Mouse (Mus musculus): ENCODE results near the gene Lipc.

The Lipc gene

GRCm38 (mm10) chr9:70952126-70952525, at the start of gene Lipc:
Gene Lipc, minus strand, starts transcription at chr9:70952226.
- no peak for DNase-seq

DNA sequence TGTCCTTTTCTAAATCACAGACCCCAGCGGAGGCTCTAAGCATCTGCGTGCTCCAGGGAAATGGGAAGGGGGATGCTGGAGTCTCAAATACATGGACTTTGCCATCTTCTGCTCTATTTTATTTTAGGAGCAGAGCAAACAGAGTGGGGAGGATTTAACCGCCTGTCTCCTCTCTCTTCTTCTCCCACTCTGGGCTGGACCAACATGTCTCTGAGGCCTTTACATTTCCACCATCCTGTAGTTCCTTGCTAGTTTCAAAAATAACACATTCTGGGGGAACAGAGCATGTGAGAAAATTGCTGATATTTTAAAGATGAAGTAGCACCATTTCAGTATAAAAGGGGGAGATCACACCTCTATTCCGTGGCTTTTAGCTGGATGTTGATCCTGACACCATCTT, 47.1 kb upstream of the Lipc start:
- no peak for DNase-seq

DNA sequence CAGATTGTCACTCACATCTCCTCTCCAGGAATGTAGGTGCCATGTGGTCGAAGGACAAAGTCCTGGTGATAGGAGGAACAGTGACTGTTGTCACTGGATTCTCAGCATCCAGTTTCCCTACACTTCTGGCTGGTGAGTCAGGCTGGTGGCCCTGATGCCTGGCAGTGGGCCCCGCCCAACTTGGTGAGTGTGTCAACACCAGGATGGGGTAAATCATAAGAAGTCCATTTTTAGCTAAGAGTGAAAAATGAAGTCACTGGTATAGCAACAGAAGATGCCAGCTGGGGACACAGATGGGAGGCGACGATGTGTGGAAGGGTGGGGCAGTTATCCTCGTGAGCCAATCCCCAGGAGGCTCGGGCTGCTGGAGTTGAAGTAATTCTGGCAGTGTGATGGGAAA, 46.7 kb upstream of the Lipc start:
- DNase-seq: no peak

GRCm38 (mm10) chr9:70993326-70993725, 41.3 kb upstream of the Lipc start:
- DNase-seq: no peak

- no peak for DNase-seq
These were observed 39.4 kb upstream of the Lipc start for GRCm38 (mm10) chr9:70991401-70991800.

DNA sequence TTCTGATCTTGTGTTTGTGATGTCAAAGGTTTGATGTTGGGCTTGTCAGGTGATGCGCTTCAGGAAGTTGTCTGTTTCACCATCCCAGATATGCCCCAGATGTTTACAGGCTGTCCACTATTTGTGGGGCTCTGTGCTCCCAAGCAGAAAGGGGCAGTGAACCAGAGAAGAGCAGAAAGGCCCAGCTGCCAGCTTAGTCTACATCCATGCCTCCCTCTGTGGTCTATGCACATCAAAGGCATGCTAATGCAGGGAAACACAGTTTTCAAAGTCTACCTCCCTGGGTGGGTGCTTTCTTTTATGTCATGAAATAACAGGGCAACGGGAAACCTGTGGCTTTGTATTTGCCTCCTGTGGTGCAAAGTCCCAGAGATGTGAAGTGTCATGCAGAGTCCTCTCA, 35.2 kb upstream of the Lipc start:
- DNase-seq: no peak

DNA sequence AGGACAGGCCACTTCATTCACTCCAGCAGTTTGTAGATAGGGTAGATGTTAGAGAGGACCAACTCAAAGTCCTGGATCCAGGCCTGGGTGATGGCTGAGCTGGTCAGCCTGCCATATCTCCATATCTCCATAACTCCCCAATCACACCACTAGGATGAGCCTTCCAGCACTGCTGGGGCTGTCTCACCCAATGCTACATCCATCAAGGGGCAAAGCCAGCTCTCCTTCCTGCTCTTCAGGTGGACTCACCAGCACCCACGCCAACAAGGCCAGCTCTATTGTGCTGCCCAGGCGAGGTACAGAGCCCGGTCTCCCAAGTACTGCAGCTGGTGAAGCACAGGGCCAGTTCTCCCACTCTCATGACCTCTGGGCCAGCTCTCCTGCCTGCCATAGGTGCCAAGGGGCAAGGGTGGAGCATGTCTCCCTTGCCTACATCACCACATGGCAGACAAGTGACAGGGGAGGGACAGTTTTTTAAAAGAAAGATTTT, 31.0 kb upstream of the Lipc start:
- DNase-seq: no peak

DNA sequence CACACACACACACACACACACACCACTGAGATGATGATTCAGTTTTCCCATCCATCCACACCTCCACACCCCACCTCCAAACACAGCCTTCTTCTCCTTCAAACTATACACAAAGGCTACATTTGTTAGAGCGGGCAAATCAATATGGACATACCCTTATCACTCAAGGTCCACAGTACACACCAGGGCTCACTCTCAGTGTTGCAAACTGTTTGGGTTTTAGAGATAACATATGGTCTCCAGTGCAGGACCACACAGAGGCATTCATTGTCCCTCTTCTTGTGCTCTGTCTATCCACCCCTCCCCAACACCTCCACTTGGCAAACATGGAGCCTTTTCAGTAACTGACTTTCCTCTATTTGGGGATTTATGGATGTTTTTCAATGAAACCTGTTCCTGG, 29.7 kb upstream of the Lipc start:
- DNase-seq: no peak

DNA sequence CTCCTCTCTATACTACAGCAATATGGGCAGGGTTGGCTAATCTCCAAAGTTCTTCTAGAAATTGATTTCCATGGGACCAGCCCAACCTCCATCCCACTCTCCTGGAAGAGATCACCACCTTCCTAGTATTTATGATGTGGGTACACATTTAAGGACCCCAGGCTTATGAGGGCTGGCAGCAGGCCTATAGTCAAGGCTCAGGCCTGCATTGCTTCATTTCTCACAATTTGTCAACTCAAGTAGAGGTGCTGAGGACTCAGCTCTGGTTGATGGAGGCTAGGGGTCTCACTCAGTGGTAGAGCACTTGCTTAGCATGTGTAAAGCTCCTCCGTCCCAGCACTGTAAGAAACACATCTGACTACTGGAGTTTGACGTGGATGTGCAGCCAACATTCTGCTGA, 27.6 kb upstream of the Lipc start:
- DNase-seq: no peak

- DNase-seq: no peak
These were observed 27.1 kb upstream of the Lipc start for GRCm38 (mm10) chr9:70979171-70979570.

DNA sequence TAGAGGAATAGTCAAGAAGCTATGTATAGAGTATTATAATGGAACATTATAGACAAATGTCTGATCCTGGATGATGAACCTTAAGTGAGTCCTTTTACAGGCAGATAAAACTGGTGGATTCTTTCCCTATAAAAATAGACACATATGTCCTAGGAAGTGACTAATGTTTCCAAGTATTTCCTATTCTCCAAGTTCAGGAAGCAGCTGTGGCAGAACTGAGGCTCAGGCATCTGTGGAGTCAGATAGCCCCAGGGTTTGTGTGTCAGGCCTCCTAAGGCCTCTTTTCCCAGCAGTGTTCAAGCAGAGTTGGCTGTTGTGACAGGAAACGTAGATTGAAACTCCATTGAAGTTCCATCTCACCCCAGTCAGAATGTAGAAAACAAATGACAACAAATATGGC, 25.4 kb upstream of the Lipc start:
- DNase-seq: no peak

DNA sequence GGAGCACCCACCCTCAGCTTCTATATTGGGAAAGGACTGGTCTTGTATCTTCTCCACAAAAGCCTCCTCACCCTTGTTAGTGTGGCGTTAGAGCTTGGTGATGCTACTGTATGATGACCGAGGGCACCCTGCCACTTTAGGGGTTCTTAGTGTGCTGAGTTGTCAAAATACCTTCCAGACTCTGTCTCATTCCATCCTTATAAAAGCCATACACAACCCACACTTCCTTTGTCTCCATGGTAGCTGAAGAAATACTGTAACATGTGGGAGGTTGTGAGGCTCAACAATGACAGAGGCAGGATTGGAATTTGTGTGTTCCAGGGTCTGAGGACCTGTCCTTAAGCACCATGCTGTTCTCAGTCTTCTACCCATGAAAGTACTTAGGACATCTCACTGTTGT, 23.9 kb upstream of the Lipc start:
- no peak for DNase-seq

GRCm38 (mm10) chr9:70973286-70973685, 21.3 kb upstream of the Lipc start:
- DNase-seq: no peak

- no peak for DNase-seq
These were observed 17.2 kb upstream of the Lipc start for GRCm38 (mm10) chr9:70969244-70969643.

DNA sequence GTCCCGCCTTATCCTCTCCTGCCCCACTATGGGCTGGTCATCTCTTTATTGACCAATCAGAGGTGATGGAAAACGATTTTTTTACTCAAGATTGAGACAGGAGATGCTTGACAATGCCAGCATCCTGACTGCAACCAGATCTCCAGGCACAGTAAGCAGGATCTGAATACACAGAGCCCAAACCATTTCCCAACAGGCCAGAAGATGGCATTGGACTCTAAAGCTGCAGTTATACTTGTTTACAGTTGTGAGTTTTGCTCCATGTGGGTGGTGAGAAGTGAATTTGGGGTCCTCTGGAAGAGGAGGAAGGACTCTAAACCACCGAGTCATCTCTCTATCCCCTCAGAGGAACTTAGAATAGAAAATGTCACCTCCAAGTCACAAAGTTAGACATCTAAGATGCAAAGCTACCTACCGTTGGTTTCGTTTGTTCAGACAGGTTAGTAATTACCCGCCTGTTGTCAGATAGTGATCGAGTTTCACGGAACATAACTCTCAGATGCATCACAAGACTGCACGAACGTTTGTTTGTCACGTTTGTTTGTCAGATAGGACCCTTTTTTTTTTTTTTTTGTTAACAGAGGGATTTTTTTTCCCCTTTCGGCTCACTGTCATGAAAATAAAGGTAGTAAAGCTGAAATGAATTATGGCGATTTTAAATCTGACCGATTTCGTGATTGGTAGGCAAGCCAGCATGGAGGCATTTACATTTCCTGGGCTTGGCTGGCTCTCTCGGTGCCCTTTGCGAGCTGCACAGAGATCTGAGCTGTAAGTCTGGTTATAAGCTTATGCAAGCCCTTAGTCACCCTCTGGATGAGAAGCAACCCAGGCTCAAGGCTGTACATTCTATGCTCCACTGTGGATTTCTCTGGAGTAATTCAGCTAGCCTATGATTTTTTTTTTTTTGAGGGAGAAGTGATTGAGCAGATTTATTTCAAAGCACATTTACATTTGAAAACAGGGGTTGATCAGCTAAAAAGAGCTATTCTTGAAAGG, 14.3 kb upstream of the Lipc start:
- no peak for DNase-seq

- DNase-seq: no peak
These were observed 13.4 kb upstream of the Lipc start for GRCm38 (mm10) chr9:70965422-70965821.

- DNase-seq: no peak
These were observed 13.0 kb upstream of the Lipc start for GRCm38 (mm10) chr9:70965011-70965410.

- no peak for DNase-seq
These were observed 11.4 kb upstream of the Lipc start for GRCm38 (mm10) chr9:70963461-70963891.

DNA sequence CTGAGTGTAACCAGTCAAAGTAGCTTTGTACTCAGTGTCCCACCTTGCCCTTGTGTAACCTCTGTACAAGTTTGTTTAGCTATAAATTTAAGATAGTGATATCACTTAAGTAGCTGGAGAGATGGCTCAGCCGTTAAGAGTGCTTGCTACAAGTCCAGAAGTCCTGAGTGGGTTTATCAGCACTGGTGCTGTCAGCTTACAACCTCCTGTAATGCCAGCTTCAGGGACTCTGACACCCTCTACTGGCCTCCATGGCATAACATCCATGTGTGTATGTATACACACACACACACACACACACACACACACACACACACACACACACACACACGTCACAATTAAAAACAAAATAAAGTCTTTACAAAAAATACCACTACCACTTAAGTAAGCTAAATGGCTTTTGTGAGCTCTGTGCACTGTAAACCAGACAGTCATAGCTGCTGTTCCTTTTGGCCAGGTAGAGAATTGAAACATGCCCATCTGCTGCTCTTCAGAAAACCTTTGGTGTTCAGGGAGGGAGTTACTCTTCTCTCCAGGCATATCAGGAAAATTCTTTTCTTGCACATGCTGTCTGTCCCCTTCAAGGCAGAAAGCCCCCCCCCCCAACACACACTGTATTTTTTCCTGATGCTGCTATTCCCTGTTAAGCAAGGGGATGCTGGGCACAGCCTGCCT, 10.9 kb upstream of the Lipc start:
- no peak for DNase-seq

- no peak for DNase-seq
These were observed 8.3 kb upstream of the Lipc start for GRCm38 (mm10) chr9:70960301-70960700.

- DNase-seq: no peak
These were observed 7.8 kb upstream of the Lipc start for GRCm38 (mm10) chr9:70959866-70960265.

GRCm38 (mm10) chr9:70959447-70959846, 7.4 kb upstream of the Lipc start:
- no peak for DNase-seq

DNA sequence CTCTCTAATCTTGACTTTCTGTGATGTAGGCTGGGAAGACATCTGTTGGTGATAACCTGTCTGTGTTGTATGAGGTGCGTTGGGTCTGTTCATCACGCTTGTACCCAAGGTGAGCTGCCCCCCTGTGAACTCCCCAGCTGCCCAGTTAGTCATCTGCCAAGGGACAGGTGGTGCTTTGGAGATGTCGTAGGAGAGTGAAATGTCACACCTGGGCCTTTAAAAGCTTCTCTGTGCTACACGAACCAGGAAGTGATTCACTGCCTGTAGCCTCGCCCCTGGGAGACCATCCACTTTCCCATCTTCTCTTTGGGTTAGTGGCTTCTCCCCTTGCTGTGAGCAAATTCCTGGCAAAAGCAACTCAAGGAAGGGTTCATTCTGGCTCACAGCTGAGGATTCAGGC, 6.4 kb upstream of the Lipc start:
- DNase-seq: no peak

- DNase-seq: no peak
These were observed 5.7 kb upstream of the Lipc start for GRCm38 (mm10) chr9:70957717-70958116.
